Mouse (Mus musculus) adrenal gland, adult (tissue): ENCODE data around the gene Mgat4b.
A peak's percentile ranks its signal among the peaks of the same experiment; 100 is the strongest.
"Not testable (repeated sequence)": the region's sequence is repeated elsewhere in the genome, so short reads cannot be mapped to it uniquely, and the experiment has no call there.

Experiments
- DNase-seq, 2 experiments: peaks; one replicate each; pipeline ENCODE4 v3.0.0; 2022 to 2023; ENCODE audit warnings: low spot score in 1 of 2; ENCODE audit not compliant: inconsistent age in 2 of 2

The Mgat4b gene

DNA sequence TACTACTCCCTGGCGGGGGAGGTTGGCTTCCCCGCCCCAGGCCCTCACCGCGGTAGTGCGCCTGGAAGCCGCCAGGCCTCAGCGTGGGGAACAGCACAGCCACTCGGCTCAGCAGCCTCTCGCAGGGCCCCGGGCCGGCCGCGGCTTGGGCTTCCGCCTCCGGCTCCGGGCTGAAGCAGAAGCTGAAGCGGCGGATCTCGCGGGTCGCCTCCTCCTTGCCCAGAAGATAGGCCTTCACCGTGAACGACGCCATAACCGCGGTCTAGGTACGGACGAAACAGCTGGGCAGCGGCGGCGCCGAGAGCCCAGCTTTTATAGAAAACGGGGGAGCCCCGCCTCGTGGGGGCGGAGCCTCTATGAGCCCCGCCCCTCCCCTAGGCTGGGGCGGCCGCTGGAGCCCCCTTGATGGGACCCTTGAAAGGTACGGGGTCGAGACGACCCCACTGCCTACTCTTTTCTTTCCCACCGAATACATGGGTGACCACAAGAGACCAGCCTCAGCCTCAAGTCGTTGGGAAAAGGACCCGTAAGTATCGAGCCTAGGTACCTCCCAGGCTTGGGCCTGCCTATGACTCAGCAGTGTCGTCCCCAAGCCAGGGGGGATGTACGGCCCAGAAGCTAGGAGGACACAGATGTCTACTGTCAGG lies at the start of gene Mgat4b, which contains the start of gene Sqstm1:
Gene Mgat4b, plus strand, starts transcription at position 386 of the 647 bp plus-strand sequence.
Gene Sqstm1, minus strand, starts transcription at position 323 of the 647 bp plus-strand sequence.
- peak; percentile 90 to 97 for DNase-seq

DNA sequence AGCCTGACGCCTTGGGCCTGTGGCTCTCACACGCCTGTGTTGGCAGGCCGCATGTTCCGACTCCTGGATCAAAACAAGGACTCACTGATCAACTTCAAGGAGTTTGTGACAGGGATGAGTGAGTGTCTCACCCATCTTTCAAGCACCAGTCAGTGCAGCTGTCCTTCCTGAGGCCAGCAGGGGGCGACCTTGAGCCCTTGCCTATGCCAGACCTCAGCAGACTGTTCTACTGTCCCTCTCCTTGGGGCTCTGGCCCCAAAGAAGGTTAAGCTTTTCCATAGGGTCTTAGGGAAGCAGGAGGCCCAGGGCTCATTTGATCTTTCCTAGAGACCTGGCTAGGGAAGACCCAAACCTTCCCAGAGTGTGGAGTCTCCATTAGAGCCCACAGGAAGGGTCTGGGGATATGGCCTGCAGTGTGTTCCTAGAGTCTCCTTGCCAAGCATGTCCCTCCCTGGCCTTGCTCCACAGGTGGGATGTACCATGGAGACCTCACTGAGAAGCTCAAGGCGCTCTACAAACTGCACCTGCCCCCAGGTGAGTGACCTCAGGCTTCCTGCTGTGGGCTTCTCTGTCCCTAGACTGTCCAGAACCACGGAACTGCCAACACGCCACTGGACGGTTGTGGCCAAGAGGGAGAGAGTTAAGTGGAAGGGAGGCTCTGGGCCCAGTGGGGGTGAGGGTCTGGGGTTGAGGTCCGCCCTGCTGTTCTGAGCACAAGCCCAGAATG lies 48.9 kb upstream of the Mgat4b start:
- peak; percentile 77 to 89 for DNase-seq

DNA sequence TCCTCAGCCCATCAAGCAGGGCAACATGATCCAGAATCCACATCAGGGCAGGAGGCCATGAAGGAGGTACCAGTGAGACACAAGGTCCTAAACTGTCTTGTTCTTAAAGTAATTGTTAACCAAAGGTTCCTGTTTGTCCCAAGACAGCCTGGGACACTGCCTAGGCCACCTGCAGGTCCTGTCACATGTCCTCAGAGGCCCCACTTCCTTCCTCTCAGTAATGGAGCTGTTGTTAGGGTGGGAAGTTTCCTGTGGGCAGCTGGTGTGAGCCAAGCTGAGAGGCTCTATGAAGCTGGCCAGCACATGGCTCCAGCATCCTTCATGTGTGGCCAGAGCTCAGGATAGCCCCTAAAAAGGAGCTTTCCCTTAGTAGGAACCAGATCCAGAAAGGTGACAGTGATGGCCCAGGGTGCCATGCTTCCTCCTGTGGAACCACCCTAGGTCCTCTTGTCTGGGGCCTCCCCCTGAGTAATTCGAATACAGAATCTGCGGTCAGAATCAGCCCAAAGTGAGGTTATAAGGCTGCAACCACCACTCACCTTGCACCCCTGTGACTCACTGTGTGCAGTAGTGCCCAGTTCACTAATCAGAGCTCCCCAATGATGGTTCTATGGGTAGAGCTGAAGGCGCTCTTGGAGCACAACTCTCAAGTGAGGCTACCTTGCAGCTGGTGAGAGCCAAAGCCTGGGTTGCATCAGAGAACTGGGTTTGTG lies 48.2 kb upstream of the Mgat4b start:
- no peak for DNase-seq

DNA sequence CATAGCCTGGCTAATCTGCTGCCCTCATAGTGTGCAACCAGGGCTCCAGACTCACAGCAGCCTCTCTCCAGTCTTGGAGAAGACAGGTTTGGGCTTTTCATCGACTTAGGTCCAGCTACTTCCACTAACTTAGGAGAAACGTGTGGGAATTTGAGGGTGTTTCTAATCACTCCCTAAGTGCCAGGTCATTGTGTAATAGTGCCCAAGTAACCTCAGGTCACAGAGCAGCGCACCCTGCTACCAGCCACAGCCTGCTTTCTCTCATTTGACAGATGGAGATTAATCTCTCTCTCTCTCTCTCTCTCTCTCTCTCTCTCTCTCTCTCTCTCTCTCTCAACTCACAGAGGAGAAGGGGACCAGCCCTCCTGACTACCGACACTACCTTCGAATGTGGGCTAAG lies 42.3 kb upstream of the Mgat4b start:
- DNase-seq, result no peak

DNA sequence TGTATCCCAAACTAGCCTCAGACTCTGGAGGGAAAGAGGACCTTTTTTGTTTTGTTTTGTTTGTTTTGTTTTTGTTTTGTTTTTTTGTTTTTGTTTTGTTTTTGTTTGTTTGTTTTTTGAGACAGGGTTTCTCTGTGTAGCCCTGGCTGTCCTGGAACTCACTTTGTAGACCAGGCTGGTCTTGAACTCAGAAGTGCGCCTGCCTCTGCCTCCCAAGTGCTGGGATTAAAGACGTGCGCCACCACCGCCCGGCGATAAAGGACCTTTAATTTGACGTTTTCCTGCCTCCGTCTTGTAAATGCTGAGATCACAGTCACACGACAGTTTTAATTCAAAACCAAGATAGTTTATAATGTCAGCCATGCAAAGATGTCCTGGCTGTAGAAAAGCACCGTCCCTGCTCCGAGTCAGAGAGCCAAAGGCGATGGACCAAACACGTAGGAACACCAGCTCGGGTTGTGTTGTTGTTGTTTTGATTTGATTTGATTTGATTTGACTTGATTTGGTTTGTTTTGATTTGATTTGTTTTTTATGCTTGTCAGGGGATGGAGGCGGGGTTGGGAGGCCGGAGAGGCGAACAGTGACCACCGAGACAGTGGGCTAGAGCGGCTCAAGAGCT lies 36.5 kb upstream of the Mgat4b start, which contains the start of gene Mrnip:
Gene Mrnip, plus strand, starts transcription at position 334 of the 619 bp plus-strand sequence.
- DNase-seq, result not testable (repeated sequence)

DNA sequence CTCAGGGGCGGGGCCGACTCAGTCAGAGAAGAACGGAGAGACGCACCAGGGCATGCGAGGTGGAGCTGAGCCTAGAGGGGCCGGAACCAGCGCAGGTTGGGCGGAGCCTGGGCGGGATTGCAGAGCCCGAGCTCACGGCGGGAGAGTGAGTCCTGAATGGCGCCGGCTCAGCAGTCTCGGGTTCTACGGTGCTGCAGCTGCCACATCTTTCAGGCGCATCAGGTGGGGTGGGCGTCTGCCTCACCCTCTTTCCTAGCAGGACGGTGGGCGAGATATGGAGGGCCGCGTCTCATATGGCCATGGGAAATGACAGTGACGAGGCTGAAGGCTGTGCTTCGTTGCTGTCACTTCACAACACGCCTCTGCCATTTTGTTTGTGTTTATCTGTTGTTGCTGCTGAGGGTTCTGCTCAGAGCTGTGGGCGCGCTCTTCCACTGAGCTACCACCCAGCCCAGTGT lies 35.9 kb upstream of the Mgat4b start:
- DNase-seq, result peak; percentile 98 to 99

DNA sequence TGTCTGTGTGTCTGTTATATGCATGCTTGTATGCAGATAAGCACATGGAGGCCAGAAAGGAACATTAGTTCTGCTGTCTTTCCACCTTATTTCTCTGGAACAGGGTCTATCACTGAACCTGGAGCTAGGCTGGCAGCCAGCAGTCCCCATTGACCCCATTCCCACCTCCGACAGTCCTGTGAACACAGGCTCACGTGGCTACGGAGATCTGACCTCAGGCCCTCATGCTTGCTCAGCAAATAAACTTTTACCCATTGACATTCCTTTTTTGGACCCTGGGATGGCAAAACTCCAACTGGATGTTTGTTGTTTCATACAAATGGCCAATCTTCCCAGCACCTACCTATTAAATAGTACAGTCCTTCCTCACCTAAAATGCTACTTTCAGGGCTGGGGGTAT lies 34.3 kb upstream of the Mgat4b start:
- DNase-seq, result peak in 1 of 2 experiments; percentile 27

DNA sequence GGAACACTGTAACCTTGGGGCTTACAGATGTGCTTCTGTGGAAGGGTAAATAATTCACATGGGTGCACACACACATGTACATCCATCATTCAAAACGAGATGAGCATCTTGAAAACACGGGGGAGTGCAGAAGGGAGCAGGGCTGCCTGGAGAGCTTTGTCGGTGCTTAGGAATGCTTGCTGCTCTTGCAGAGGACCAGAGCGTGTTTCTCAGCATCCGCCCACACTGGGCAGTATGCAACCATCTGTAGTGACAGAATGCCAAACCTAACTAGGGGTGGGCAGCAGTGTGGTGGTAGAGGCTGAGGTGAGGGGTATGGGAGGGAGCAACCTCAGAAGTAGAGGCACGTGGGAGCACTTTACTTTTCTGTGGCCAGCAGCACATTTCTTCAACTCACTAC lies 33.6 kb upstream of the Mgat4b start:
- DNase-seq, result no peak

DNA sequence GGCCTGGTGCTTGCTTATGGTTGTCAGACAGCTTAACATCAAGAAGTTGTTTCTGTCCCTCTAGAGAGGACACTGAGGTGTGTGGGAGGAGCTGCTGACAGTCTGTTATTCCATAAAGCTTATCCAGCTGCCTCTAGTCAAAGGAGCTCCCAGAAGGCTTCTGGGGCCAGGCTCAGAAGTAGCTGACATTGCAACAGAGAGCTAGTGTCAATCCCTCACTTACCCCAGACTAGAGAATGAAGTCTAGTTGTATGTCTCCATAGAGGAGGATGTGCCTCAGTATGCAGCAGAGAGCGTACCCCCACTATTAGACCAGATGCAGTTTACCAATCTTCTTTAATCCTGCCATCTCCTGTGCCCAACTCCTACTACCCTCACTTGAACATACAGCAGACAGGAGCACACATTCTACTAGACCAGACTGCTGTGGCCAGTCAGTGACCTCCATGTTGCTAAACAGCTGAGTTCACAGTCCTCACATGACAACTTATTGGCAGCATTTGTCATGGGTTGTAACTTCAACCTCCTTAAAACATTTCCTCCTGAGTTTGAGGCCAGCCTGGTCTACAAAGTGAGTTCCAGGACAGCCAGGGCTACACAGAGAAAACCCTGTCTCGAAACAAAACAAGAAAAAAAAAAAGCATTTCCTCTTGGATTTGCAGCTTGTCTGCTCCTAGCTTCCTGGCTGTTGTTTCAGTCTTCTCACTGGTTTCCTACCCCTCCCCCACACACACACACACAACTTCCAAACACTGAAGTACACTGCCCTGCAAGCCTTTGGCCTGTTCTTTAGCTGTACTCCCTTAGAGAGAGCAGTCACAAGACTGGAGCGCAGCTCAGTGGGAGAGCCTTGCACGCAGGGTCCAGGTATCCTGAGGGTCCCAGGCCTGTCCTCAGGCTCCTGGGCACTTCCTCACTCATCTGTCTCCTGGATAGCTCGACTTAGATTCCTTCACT lies 31.9 kb upstream of the Mgat4b start:
- no peak for DNase-seq

DNA sequence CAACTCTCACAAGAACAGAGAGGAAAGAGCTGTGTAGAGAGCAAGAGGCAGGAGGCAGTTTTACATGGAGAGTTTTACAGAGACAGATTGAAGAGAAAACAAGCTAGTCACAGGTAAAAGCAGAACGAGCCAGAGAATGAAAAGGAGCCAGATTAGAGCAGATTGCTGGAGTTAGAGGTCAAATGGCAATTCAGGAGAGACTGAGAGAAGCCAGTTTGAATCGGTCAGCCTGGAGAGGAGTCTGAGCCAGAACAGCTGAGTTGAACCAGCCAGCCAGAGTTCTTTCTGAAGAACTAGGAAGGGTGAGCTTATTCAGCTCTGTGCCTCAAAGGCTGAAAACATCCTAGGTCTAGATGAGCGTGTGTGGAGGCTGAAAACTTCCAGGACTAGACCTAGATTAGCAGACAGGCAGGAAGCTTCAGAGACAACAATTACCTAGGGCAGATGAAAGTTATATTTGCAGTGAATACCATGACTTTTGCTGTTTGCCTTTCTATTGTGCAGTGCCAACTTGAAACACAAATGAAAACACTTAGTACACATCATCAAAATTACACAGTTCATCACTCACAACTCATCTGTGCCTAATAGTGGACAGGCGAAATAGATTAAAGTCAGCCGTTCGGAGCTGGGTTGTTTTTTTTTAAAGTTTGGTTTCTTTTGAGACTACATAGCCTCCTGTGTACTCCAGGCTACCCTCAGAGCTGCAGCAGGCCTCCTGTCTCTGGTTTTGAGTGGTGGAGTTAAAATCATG lies 30.0 kb upstream of the Mgat4b start:
- no peak for DNase-seq

DNA sequence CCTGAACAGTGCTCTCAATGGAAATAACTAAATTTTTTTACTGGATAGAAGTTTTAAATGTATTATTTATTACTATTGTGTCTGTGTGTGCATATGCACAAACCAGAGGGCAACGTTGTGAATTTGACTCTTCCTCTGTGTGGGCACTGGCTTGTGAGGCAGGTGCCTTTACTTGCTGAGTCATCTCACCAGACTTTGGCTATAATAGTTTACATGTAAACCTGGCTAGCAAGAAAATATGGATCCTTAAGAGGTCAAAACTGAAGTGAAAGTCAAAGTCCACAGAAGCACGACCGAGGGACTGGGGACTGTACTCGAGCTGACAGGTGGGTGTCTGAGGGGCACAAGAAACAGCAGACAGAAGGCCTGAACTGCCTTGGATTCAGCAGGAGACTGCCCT lies 28.0 kb upstream of the Mgat4b start:
- DNase-seq, result peak in 1 of 2 experiments; percentile 30

DNA sequence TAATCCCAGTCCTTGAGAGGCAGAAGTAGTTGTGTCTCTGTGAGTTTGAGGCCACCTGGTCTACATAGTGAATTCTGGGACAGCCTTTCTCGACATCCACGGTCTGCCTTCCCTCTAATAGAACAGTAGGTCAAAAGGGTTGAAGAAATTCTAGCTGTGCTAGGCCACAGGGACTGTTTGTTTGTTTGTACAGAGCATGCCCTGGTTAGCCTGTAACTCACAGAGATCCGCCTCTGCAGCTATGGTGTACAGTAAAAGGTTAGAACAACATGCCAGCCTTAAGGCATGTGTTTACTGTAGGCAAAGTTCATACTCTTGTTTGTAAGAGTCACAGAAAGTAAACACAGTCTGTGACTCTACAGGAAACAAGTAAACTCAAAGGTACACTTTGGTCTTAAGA lies 25.9 kb upstream of the Mgat4b start:
- no peak for DNase-seq

DNA sequence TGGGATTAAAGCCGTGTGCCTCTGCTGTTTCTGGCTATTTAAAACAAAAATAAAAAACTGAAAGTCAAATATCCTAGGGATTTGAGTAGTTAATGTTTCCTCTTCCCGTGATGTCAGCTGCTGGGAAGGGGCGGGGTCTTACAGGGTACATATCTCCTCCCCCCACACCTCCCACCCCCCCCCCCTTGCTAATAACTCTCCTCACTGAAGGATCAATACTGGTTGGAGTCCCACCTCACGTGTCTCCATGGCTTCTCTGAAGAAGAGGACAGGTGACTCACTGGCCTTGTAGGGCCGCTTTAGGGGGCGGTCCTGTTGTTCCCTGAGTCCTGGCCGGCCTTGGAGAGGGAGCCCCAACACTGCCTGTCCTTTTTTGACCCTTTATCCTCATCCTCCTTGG lies 22.0 kb upstream of the Mgat4b start:
- DNase-seq, result peak; percentile 80 to 82

DNA sequence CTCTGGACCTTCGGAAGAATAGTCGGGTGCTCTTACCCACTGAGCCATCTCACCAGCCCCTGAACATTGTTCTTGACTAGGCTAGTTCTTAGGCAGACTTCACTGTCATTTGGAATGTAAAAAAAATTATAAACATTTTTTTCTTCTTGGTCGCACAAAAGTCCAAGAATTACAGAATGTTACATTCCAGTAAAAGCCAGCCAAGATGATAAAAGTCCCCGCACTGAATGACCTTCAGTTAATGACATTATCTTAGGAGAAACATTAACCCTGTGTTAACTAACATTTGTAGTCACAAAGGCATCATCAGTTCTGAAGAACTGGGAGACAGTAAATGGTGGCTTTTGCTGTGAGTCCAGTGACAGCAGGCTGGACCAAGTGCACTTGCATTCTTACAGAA lies 20.3 kb upstream of the Mgat4b start:
- DNase-seq, result peak; percentile 17 to 48

DNA sequence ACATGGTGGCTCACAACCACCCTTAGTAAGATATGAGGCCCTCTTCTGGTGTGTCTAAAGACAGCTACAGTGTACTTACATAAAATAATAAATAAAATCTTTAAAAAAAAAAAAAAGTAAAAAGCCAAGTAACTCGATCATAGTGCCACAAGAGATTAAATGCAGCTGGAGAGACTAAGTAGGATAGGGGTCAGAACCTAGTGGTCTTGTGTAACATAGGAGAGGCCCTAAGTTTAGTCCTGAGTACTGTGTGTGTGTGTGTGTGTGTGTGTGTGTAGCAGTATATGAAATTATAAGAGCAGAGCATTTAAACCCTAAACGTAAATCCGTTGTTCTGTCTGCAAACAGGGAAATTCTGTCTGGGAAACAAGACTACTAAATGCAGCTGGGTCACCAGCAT lies 18.4 kb upstream of the Mgat4b start:
- peak in 1 of 2 experiments; percentile 19 for DNase-seq

DNA sequence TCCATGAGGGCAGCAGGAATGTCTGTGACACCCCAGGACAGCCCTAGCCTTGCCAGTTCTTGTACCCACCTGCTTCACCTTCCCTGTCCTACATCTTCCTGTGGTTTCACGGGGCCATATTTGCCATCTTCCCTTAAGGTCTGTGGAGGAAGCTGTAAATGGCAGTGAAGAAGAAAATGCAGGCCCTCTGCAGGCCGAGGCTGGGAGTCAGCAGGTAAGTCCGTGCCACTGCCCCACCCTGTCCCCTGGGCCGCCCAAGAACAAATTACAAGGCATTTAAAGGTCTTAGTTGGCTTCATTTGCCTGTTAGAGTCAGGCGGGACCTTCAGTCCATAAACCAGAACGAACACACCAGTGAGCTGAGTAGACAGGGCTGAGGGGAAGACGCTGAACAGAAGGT lies 16.6 kb upstream of the Mgat4b start:
- no peak for DNase-seq

DNA sequence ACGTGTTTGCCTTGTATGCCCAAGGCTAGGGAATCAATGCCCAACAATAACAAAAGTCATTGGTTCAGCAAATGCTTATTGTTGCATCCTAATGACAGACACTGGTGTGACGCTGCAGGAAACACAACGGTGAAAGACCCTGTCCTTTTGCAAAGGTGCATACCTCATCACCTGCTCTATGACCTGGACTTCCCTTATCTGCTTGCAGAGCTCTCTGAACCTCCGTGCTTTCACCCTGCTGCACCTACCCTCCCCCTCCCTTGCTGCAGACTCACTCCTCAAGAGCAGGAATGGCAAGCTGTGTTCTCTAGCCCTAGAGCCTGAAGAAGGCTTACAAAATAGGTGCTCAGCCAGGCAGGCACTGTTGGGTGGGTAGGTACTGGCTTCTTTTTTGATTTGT lies 15.9 kb upstream of the Mgat4b start:
- DNase-seq, result peak in 1 of 2 experiments; percentile 25

DNA sequence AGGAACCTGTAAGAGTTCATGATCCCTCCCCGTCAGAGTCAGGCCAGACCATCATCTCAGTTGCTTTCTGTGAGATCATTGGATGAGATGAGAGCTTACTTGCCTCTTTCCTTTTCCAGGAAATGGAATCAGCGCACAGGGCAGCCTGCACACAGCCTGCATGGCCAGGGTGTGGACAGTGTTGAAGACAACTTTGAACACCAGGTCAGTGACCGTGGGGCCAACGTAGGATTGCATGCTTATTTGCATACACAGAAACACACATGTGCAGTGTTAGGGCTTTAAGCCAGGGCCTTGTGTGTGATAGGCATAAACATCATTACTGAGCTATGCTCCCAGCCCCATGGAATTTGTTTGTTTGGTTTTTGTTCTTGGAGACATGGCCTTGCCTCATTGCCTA lies 13.2 kb upstream of the Mgat4b start:
- no peak for DNase-seq

DNA sequence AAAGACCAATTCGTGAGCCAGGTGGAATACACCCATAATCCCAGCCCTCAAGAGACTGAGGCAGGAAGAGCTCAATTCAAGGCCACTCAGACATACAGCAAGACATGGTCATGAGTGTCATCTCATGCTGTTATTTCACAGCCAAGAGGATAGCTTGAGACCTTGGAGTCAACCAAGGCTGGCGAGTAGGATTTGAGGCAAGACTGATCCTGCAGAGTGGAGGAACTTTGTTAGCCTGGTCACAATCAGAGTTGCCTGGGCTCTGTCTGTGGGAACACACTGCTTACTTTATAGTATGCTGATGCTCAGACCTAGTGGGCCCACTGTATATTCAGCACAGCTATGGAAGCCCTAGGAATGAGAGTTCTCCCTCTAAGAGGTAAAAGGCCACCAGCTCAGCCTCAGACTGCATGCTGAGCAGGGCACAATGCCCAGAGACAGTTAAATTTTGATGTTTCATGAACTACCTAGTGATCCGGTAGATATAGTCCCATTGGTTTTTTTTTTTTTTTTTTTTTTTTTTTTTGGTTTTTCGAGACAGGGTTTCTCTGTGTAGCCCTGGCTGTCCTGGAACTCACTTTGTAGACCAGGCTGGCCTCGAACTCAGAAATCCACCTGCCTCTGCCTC lies 12.4 kb upstream of the Mgat4b start:
- peak in 1 of 2 experiments; percentile 67 for DNase-seq
